Mouse (Mus musculus) layer of hippocampus, adult 18-20 months (tissue): ENCODE results near the gene Gm5108. TPM values are rescaled to one million over a fixed set of nuclear protein-coding genes. Genes with fewer than 3 reads are reported as not detected.
A peak's percentile ranks its signal among the peaks of the same experiment; 100 is the strongest.

ENCODE experiments used
- DNase-seq, 2 experiments: peaks; one replicate each; pipeline ENCODE4 v3.0.0; 2022; ENCODE audit warnings: low spot score in 2 of 2
- long read RNA-seq: library from polyadenylated mRNA; stranded (forward); transcript quantifications from one replicate; pipeline ENCODE4 v2.0.0, GENCODE M21; 2021
- total RNA-seq, 2 experiments: library from RNA; stranded (reverse); gene quantifications; 2 replicates each; pipeline ENCODE4 v1.2.3; 2021

The Gm5108 gene
- total RNA-seq, result not detected
- long read RNA-seq, result 0 reads

DNA sequence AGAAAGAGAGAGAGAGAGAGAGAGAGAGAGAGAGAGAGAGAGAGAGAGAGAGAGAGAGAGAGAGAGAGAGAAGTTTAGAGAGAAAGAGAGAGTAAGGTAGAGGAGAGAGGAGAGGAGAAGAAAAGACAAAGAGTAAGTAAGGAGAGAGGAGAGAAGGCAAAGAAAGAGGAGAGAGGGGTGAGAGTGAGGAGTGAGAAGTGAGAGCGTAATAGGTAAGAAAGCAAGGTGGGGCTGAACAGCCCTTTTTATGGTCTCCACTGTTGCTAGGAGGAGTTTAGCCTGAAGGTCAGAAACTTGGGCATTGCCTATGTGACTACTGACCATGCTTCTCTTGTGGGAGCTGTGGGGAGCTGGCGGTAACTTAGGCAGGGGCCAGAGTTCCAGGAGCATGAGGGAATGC, at the start of gene Gm5108:
Gene Gm5108 (plus strand): TSS at position 301 of the 400 bp plus-strand sequence.
- no peak for DNase-seq

DNA sequence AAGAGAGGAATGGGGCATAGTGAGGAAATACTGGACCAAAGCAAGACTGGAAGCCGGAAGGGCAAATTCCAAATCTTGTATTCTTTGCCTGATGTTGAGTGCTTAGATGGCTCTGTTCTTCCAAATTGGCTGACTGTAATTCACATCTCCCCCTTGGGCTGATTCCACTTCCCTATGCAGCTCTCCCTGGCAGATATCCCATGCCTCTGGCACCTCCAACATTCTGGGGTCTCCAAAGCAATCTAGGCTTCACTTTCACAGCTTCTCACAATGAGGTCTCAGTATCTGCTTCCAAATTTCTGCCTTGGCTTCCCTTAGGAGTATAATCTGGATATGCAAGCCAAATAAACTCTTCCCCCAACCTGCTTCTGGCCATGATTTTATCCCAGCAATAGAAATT, 42.5 kb upstream of the Gm5108 start:
- DNase-seq, result no peak

DNA sequence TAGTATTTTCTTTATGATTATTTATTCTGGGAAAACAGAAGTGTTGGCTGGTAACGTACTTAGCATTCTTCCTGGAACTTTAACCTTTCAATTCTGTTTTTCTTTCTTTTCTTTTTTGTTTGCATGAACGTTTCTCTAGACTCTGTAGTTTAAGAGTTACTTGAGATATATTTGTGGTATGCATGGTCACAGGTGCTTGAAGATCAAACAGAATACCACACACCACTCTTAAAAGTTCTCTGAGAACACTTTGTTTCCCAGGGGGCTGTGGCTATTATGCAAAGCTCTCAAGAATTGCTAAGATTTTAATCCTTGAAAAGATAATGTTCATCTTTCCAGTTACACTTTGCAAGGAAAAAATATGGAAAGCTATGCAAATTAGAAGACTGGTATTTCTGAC, 36.9 kb upstream of the Gm5108 start:
- no peak for DNase-seq

DNA sequence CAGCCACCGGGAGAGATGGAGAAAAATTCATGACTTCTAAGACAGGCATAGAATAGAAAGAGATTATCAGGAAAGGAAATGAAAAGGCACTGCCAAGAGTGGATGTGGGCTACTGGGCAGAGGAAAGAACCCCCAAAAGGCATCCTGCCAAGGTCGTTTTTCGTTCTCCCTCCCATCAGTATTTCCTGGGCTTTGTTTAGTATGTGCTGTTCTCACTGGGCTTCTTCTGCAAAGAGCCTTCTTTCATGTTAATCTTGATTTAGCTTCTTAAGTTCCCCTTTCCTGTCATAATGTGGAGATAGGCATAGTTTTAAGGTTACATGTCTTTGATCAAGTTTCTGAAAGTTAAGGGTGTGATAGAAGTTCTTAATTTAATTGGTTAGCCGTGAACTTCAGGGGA, 10.9 kb upstream of the Gm5108 start:
- no peak for DNase-seq

DNA sequence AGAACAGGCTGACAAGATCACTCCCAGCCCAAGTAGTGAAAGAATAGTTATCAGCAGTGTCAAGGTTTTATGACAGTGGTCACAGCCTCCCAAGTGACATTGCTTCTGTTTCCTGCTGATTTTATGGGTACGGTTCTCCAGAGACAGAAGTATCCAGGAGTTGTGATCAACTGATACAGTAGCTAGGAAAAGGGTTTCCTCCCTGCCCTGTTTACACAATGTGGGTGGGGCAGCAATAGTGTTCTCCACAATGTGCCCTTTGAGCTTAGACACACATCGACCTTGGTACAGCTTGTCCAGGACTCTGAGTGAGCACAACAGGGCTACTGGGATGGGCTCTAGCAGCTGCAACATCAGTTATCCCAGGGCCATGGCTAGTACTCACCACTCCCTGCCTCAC, 9.8 kb upstream of the Gm5108 start:
- DNase-seq, result no peak

DNA sequence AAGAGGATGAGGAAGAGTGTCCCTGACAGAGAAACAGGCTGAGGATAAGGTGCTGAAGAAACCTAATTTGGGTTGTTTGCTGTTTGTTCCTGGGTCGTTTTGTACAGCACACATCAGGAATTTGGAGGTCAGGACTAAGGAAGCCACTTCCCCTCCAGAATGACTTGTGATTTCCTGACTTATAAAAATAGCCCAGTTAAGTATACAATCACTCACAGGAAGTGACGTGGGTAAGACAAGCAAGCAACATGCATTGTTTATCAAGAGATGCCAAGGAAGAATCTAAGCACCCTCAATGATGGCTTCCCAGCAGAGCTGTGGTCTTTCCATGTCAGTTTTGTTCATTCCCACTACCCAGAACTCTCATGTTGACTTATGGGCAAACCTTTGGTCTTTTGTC, 1.7 kb downstream of the Gm5108 start:
- no peak for DNase-seq

DNA sequence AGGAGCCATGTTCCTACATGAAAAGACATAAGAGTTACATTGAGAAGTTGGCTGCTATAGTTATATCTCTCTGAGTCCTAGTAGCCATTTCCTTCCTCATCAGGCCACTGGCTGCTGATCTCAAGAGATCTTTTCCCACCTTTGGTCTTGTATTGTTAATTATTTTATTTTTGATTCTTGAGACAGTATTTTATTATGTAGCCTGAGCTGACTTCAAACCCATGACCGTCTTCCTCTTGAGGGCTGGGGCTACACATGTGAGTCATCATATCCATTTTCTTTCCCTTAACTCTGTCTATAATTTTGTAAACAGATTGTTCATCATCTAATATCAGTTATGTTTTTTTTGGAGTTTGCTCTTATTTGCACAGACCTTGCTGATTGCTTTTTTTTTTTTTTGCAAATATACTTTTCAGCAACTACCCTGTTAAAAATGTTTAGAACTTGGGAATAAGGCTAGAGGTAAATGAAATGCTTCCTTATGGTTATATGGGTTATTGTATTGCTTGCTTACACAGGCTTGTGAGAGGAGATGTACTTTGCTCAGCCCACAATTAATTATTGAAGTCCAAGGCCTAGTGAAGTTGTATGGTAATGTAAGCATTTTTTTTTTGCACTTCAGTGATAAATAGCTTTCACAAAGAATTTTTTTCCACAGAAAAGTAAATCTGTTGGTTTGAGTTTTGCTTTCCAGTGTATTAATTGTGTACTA, 2.8 kb downstream of the Gm5108 start:
- no peak for DNase-seq

DNA sequence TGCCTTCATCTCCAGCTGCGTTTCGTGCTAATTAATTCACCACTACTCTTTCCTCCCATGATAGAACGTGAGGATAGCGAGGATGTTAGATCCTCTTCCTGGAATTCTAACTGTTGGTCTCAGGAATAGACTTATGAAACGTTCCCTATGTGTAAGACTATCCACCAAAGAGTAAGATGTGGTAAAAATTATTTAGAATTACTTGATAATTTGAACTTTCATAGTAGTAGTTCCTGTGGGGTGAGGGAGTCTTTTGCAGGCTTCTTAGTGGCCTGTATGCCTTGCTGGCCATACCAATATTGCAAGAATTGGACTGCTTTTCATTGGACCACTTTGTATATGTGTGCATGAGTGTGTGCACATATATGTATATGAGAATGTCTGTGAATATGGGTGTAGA, 4.9 kb downstream of the Gm5108 start, which contains the start of gene Gm21905:
Gene Gm21905 (minus strand): TSS at position 101 of the 400 bp plus-strand sequence.
- DNase-seq, result no peak

DNA sequence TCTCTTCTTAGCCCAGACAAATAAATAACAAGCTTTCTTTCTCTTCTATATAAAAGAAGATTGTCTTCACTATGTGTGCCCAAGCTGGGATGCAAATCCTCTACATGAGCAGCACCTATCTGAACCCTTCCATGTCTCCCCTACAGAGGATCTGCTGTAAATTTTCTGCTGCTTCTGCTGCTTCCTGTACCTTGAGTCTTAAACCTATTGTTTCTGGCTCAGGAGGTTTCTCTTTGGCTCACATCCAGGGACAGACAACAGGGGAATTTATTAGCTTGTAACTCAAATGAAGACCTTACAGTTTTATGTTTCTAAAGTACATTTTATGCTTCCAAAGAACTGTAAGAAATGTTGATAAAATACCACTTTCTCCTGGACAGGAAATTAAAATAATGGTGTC, 5.5 kb downstream of the Gm5108 start:
- no peak for DNase-seq

DNA sequence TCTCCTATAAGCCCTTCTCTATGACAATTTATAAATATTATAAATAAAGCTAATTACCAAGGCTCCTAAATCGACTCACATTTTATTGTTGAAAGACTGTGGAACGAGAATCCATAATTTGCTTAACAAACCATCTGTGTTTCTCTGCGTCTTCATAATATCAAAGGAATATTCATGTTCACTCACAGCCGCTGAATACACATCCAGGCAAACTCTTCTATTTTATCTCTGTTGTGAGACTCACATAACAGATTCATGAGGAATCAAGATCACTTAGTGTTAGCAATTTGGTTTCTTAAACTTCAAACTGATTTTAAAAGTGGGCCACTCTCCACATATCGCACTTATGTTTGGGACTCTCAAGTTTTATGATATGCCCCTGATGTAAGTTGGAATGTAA, 6.6 kb downstream of the Gm5108 start:
- peak in 1 of 2 experiments; percentile 23 for DNase-seq

DNA sequence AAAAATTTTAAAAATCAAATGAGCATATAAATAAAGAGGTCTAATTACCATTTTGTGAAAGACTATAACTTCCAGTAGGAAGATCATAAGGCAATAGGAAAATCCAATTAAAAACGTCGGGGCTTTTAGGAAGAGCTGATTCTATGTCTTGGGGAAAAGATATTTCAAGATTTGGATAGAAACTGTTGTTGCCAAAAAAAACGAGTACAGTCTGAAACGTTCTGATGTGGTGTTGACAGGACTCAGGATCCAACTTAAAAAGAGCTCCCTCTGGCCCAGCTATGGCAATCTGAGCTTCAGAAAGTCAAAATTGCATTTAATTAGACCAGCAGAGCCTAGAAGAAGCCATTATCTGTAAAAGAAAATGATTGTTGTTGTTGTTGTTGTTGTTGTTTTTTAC, 12.6 kb downstream of the Gm5108 start:
- peak in 1 of 2 experiments; percentile 17 for DNase-seq

DNA sequence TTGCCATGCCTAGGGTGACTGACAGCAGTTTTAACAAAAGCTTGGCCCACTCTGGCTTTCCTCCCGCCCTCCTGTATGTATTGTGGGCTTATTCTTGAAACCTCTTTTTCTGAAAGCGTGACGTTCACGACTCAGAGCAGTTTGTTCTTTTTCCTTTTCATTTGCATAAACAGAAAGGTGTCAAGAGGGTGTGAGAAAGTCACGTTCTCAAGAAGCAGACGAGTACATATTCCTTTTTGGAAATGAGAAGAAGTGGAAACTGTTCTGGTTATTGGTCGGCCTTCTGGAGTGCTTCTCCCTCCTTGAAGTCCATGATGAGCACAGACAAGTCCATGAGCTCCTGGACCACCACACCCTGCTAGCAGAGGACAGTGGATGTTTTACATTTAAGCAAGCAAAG, 14.0 kb downstream of the Gm5108 start:
- no peak for DNase-seq

DNA sequence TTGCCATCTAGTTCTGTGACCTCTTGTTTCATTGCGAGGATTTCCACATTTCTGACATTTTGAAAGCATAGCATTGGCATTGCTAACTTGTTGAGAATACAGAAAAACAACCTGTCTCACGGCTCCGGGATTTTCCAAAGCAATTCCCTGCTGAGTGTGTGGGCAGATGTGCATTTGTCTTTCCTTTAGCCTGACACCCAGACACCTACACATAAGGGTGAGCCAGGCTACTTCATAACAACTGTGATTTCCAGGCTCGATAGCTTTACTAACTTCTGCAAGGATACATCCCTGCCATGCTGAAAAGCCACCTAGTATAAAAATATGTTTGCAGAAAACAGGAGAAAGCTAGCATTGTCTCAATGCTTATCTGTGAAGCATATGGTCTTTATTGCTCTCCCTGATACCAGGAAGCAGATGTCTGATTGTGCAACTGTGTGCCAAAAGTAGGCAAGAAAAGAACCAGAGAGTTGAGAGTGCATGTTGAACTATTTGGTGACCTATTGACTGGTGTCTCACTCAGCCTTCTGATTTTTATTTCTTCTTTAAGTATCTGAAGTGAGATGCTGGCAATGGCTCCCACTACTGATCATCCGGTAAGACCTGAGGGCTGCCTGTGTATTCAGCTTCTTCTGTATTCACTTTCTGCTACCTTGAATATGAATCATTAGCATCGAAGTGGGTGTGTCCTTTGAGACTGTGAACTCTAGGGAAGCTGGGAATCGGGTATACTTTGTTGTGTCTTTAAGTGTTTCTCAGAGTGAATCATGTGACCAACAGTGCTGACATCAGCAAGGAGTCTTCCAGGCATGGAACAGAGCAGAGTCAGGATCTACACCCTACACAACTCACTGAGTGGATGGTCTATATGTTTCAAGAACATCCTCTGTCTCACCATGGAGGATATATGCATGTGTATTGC, 20.5 kb downstream of the Gm5108 start:
- no peak for DNase-seq

DNA sequence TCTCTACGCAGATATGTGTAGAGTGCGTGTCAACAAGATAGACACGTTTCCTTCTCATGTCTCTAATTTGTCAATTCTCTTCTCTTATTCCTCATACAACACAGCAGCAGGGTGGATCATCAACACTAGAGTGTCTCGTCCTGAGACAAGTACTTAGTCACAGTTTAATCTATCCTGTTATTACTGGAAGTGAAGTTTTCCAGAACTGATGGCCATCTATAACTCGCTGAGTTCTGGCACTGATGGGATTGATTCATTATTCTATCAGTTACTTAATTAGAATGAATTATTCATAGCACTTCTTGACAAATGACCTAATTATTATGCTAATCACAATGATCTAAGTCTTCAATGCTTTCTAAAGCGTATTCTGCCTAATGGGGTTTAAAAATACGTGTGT, 28.1 kb downstream of the Gm5108 start:
- no peak for DNase-seq

DNA sequence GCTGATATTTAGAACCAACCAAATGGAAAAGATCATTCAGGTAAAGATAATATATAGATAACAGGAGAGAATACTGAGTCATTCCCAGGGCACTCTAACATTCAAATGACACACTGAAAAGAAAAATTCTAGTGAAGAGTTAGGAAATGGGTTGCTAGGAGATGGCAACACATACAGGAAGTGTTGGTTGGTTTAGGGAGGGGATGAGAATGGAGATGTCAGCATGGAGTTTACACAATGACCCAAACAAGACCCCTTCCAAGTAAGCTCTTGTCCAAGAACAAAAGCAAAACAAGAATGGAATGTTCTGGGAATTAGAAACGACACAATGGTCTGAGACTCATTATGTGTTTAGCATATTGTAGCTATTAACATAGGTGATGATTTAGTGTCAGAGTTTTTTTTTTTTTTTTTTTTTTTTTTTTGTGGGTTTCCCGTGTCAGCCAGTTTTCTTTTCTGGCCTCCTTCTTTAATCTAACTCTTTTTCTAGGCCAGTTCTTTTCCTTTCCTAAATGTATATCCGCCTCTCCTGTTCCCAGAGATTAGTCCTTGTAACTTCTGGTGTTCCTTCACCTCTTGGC, 40.6 kb downstream of the Gm5108 start:
- DNase-seq, result no peak

DNA sequence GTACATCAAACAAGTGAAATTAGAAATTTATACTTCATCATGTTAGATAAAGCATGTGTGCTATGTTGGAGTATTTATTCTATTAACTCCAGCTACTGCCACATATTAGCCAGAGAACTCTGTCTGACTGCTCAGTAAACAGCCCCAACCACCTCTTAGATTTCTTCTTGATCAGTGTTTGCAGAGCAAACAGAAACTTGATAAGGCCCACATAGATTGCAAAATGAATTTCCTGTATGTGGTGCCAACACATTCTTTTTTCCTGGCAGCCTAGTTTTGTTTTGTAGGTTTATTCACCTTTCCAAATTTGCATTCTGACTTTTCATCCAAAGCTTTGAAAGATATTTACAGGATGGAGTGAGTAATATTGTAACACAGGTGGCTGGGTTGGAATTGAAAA, 49.0 kb downstream of the Gm5108 start:
- DNase-seq, result no peak

DNA sequence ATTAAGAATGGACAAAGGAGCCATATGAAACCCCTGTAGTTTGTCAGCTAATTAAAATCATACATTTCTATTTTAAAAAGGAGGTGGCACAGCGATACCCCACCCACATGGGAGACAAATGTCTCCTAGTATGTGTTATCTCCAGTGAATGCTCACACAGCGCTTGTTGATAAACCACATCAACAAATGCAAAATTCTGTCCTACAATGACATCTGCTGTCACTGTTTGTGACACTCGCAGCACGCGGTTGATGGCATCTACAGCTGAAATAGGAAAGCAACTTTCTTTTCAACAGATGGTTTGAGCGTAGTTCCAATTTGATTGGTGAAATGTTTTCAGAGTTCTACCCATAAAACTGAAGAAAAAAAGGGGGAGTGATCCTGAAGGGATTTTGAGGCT, 61.1 kb downstream of the Gm5108 start:
- DNase-seq, result peak; percentile 8 to 75

DNA sequence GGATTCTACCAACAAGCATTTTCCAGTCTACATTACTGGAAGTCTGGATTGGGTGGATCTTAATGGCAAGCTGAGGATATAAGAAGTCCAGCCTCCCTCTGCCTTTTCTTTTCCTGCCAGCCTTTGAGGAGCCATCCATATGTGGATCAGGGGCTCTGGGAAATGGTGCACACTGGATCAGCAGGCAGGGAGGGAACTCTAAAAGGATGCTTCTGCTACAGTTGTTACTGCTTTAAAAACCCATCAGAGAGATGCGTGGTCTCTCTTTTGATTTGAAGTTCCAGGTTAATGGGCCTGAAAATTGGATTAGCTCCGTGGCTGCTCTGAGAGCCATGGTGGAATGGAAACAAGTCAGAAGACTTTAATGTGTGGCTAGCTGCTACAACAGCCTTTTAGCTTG, 62.4 kb downstream of the Gm5108 start:
- DNase-seq, result no peak

DNA sequence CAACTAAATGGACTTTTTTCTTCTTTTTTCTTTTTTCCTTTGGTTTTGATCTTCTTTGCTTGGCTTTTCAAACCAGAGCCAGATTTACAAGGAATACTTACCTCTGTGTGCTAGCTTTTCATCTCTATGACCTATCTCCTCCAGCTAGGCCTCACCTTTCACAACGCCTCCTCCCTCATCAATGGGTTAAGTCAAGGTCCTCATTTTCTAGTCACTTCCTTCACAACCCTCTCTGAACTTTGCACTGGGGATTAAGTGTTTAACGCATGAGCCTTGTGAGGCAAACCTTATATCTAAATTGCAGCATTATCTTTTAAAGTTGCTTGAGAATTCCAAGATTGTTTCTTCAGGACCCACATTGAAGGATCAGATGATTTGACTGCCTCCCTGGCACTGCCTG, 63.0 kb downstream of the Gm5108 start:
- DNase-seq, result no peak

DNA sequence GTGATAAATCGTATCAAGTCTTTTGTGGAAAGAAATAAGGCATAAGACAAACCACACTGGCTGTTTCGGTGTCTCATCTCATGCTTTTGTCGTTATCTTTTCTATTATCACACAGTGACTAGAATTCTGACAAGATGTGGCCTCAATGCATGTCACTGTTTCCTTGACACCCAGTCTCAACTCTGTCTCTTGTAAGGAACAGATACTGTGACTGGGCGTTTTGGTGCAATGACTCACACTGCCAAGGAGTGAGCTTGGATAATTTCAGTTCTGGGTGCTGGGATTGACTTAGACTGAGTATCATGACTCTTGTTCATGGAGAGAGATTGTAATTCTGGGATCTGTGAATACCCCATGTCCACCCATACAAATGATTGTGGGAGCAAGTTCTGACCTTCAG, 65.6 kb downstream of the Gm5108 start:
- DNase-seq, result no peak

DNA sequence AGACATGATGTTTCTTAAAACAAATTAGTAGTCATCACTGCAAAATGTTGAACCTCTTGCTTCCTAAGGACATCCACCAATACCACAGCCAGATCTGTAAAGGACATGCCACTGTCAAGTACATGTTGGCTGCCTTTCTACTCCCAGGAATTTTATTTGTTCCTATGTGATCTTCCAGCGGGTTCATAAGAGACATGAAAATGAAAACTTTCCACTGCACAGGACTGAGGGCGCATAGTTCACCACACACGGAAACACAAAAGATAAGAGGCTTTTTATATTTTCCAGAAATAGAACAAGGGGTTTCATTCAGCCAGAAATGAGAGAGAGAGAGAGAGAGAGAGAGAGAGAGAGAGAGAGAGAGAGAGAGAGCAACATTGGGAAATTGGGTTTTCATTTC, 70.1 kb downstream of the Gm5108 start:
- no peak for DNase-seq

DNA sequence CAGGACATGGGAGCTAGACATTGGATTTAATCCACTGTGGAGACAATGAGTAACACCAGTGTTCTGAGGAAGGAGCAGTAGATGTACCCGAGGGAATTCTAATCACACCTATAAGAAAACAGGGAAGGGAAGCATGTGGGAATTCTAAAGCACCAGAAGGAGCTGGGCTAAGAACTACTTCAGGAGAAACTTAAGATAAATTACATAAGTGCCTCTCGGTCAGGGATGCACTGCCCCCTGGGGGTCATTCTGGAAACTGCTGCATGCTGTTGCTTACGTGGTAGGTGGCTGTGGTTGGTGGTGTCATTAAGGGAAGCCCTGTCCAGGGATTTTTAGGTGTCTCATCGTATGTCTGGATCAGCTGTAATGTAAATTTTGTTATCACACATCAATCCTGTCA, 71.1 kb downstream of the Gm5108 start:
- DNase-seq, result peak; percentile 66 to 87
